Mouse (Mus musculus) heart, postnatal 0 days (tissue): ENCODE results near the gene Minpp1.

Source experiments
- CTCF ChIP-seq: IDR thresholded peaks from 2 replicates; pipeline ENCODE4 v1.5.1; 2016; ENCODE audit warnings: antibody characterized with exemption, control low read depth, low read depth
- EP300 ChIP-seq: IDR thresholded peaks from 2 replicates; pipeline ENCODE4 v1.6.1; 2016; ENCODE audit warnings: antibody characterized with exemption, low read depth

GRCm38 (mm10) chr19:32516575-32516974 lies 31.0 kb downstream of the Minpp1 start:
- TF ChIP-seq CTCF (no peak), EP300 (no peak)
